Mouse (Mus musculus): ENCODE measurements around the gene Scrt2.
"Not testable (repeated sequence)": the region's sequence is repeated elsewhere in the genome, so short reads cannot be mapped to it uniquely, and the experiment has no call there.

Scrt2 gene

GRCm38 (mm10) chr2:152080685-152081541 lies at the start of gene Scrt2:
Scrt2 (plus strand) TSS chr2:152081529.
- DNase-seq (ENCODE audit: low spot score), result no peak

DNA sequence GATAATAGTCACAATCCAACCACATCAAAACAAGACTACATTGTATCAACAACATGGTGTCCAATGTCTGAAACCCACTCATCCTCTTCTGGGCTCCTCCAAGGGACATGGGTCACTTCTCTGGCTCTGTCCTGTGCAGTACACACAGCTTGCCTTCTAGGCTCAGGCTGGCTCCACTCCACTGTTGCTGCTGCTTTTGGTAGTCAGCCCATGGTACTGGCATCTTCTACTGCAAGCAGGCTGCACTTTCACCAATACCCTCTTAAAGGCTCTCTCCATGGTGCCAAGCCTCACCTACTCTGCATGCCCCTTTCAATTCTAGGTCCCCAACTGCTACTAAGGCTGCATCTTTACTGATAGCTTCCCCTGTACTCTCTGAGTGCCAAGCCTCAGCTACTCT lies 41.2 kb upstream of the Scrt2 start:
- no peak for DNase-seq (ENCODE audit: low spot score)

- no peak for DNase-seq (ENCODE audit: low spot score)
These were observed 34.0 kb upstream of the Scrt2 start for GRCm38 (mm10) chr2:152047116-152048002.

- DNase-seq (ENCODE audit: low spot score), result peak; percentile 63
These were observed 33.0 kb upstream of the Scrt2 start for GRCm38 (mm10) chr2:152048003-152048980.

DNA sequence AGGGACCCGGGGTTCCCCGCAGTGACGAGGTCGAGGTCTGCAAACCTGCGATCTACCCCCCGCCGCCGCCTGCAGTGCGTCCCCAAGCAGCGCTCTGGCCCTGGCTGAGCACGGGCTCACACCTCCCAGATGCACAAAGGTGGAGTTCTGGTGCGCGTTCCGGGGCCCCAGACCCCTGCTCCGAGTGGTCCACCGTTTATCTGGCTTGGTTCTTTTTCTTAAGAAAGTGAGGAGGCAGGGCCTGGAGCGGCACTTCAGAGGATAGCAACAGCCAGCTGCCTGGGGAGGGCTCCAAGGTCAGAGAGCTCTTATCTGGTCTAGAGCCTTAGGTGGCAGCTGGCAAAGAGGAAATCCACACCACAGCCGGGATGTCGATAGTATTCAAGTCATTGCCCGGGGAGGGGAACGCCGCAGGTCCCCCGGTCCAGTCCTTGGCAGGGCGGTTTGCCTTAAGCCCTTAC lies 32.3 kb upstream of the Scrt2 start:
- peak; percentile 54 for DNase-seq (ENCODE audit: low spot score)

GRCm38 (mm10) chr2:152049611-152050270 lies 31.6 kb upstream of the Scrt2 start:
- no peak for DNase-seq (ENCODE audit: low spot score)

GRCm38 (mm10) chr2:152050316-152050715 lies 31.0 kb upstream of the Scrt2 start:
- no peak for DNase-seq (ENCODE audit: low spot score)

- no peak for DNase-seq (ENCODE audit: low spot score)
These were observed 29.3 kb upstream of the Scrt2 start for GRCm38 (mm10) chr2:152051985-152052384.

GRCm38 (mm10) chr2:152055406-152055805 lies 25.9 kb upstream of the Scrt2 start:
- peak; percentile 51 for DNase-seq (ENCODE audit: low spot score)

- DNase-seq (ENCODE audit: low spot score), result no peak
These were observed 24.7 kb upstream of the Scrt2 start for GRCm38 (mm10) chr2:152056368-152057251.

DNA sequence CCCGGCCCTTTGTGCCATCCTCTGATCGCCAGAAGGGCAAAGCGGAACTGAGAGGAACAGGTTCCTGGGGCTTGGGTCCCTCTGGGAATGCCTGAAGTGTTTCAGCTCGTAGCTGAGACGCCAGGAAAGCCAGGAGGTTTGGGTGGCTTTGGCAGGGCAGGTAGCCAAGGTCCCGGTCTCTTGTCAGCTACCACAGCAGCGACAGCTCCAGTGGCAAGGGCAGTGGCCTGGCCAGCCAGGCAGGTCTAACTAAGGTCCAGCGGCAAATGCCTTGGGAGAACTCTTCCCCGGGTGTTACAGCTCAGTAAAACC lies 24.1 kb upstream of the Scrt2 start:
- DNase-seq (ENCODE audit: low spot score), result no peak

GRCm38 (mm10) chr2:152062817-152063216 lies 18.5 kb upstream of the Scrt2 start:
- not testable (repeated sequence) for DNase-seq (ENCODE audit: low spot score)

DNA sequence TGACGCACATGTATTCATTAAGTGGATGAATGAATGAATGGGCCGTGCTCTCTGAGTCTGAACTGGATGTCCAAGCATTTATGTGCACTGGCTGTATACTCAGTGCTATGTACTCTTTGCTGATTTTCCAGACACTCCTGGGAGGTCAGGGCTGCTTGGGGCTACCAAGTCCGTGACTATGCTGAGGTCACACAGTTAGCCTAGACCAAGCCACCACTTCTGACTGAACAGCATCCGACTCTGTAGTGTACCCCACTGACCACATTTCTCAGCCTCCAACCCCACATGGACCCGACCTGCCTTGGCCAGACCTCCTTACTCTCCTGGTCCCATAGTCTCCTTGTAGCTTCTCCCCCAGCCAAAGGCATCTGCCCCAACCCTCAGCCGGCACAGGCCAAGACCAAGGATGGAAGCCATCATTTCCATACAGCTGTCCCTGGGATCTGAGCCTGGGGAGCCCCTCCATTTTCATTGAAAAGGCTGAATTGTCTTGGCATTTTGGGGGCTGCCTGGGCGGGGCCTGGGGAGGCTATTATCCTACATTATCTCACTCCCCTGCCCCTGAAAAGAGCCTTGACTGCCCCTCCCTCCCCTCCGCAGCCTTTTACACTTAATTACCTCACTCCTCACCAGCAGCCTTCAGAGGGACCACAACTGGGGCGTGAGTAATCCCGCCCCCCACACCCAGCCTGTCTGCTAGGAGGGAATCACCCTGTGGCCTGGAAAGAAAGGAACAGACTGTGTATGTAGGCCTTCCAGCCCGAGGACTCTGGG lies 12.5 kb upstream of the Scrt2 start:
- no peak for DNase-seq (ENCODE audit: low spot score)

DNA sequence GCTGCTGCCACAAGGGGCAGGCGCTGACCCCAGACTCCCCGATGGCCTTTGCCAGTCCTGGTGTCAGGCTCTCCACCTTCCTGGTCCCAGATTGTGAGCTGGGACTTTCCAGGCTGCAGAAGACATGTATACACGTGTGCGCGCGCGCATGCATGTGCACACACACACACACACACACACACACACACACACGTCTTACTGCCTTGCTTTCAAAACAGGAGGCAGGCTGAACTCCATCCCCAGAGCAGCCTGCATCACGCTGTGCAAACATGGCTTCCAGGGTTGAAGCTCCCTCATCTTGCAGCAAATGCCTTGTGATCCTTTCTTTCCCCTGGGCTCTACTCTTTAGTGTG lies 11.9 kb upstream of the Scrt2 start:
- DNase-seq (ENCODE audit: low spot score), result no peak

DNA sequence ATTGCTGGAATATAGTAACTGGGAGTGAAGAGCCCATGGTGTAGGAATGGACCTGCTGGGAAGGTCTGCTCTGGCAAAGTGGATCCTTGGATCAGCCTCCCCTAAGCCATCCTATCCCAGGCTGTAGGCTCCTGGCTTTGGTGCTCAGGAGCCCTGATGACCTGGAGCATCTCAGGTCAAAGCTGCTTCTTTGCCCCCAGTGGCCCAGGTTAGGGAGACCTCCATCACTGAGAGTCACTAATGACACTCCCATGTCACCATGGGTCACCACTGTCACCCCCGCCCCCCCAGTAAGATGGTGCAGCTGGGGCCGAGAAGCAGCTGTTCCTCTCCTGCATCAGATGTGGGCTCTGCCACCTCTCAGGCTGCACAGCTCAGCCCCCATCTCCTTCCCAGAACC lies 11.4 kb upstream of the Scrt2 start:
- no peak for DNase-seq (ENCODE audit: low spot score)

DNA sequence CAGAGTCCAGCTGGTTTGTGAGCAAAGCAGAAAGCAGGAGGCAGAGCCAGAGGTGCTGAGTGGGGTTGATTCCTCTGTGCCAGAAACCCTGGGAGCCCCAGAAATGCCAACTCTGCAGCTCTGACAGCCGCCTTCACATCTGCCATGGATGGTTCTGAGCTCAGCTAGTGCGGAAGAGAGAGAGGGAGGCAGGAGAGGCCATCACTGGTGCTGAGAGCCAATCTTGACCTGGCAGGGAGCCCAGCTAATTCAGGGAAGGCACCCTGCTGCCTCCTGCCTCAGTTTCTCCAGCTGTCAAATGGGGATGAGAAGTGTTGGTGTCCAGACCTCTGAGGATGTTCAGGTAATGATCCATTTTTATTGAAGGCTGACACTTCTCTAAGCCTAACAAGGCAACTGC lies 6.8 kb upstream of the Scrt2 start:
- DNase-seq (ENCODE audit: low spot score), result no peak

- no peak for DNase-seq (ENCODE audit: low spot score)
These were observed 5.9 kb upstream of the Scrt2 start for GRCm38 (mm10) chr2:152075294-152075889.

DNA sequence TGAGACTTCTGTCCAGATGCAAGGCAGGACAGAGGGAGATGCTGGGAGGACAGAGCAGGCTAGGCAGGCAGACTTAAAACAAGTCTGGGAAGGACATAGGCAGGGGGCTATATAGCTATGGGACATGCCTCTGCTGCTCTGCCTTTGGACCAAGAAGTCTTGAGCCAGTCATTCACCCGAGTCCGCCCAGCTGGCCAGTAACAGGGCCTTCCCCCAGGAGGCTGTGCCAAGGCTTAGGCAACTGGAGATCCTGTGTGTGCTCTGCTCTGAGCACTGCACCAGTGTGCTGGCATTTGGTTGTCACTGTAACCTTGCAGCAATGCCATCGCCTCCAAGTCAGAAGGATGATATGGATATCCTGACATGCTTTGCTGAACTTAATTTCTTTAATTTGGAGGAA lies 4.0 kb upstream of the Scrt2 start:
- DNase-seq (ENCODE audit: low spot score), result no peak
